In genomic region chr6:86568816-86569460, GRCm38 (mm10) we compare ENCODE assay signal across 10 mouse cellular contexts. TPM values are rescaled to one million over a fixed set of nuclear protein-coding genes. Genes with fewer than 3 reads are reported as not detected.
A peak's percentile ranks its signal among the peaks of the same experiment; 100 is the strongest.
DNase-seq lines count a peak whose midpoint lies in the region; ATAC-seq lines count a peak whose summit lies in the region.
"Had no signal": no experiment of that assay in that cellular context is flagged by ENCODE, and none has a peak within 500 bp of the region (broad histone marks: within the 10 kb centered on the region; RNA-seq: fewer than 3 reads in every experiment).

No protein-coding gene starts in this region.

- no peak for DNase-seq in cerebellum, adult 9-11 months
- no peak for DNase-seq in hindbrain, embryonic 10.5 days (ENCODE audit: low spot score)
- no peak for DNase-seq in embryonic facial prominence, embryonic 14.5 days (ENCODE audit: low spot score)
- DNase-seq in urinary bladder, postnatal 25 days (ENCODE audit: low spot score), result no peak
- DNase-seq: heart, adult 2 months had no signal

- WGBS in hindbrain, embryonic 12.5 days, result 50% methylated on average over 3 of the region's 3 CpGs
- WGBS in hindbrain, embryonic 10.5 days, result 42% methylated on average over 3 of the region's 3 CpGs
- 42% methylated on average over 3 of the region's 3 CpGs for WGBS in embryonic facial prominence, embryonic 14.5 days
- WGBS in limb, embryonic 15.5 days, result 50% methylated on average over 3 of the region's 3 CpGs

- no peaks in the 10 kb centered on the region for H3K27me3 ChIP-seq in hindbrain, embryonic 12.5 days
- no peaks in the 10 kb centered on the region for H3K27me3 ChIP-seq in hindbrain, embryonic 10.5 days (ENCODE audit: insufficient read depth, poor library complexity, severe bottlenecking)
- no peaks in the 10 kb centered on the region for H3K27me3 ChIP-seq in embryonic facial prominence, embryonic 14.5 days (replicated peaks; ENCODE audit: control insufficient read depth, insufficient read depth, low read length)
- no peaks in the 10 kb centered on the region for H3K27me3 ChIP-seq in limb, embryonic 15.5 days

- H3K4me2 ChIP-seq in hindbrain, embryonic 12.5 days (replicated peaks), result no peak overlapping the region
- H3K4me2 ChIP-seq in embryonic facial prominence, embryonic 14.5 days (ENCODE audit: low read depth, low read length), result no peak overlapping the region
- H3K4me2 ChIP-seq in limb, embryonic 15.5 days, result no peak overlapping the region

- no peaks in the 10 kb centered on the region for H3K9me3 ChIP-seq in hindbrain, embryonic 12.5 days (replicated peaks)
- H3K9me3 ChIP-seq in hindbrain, embryonic 10.5 days, result no peaks in the 10 kb centered on the region
- no peaks in the 10 kb centered on the region for H3K9me3 ChIP-seq in embryonic facial prominence, embryonic 14.5 days (ENCODE audit: control insufficient read depth, low read length)
- no peaks in the 10 kb centered on the region for H3K9me3 ChIP-seq in limb, embryonic 15.5 days

- H3K4me1 ChIP-seq in hindbrain, embryonic 12.5 days, result peaks cover 12% of the 10 kb centered on the region; the same call in 1 of the 2 replicates
- no peaks in the 10 kb centered on the region for H3K4me1 ChIP-seq in hindbrain, embryonic 10.5 days (replicated peaks)
- H3K4me1 ChIP-seq in embryonic facial prominence, embryonic 14.5 days (ENCODE audit: control insufficient read depth, insufficient read depth, low read length), result peaks cover 7% of the 10 kb centered on the region; the same call in 1 of the 2 replicates
- peaks cover 20% of the 10 kb centered on the region for H3K4me1 ChIP-seq in limb, embryonic 15.5 days

- H3K4me3 ChIP-seq in hindbrain, embryonic 12.5 days, result no peak overlapping the region
- no peak overlapping the region for H3K4me3 ChIP-seq in hindbrain, embryonic 10.5 days
- H3K4me3 ChIP-seq in embryonic facial prominence, embryonic 14.5 days (ENCODE audit: low read depth, low read length), result no peak overlapping the region
- no peak overlapping the region for H3K4me3 ChIP-seq in limb, embryonic 15.5 days
- H3K4me3 ChIP-seq: erythroblast, embryonic 14.5 days; heart, adult 2 months had no signal

- no peak overlapping the region for H3K9ac ChIP-seq in hindbrain, embryonic 12.5 days
- no peak overlapping the region for H3K9ac ChIP-seq in embryonic facial prominence, embryonic 14.5 days (ENCODE audit: low read depth, low read length)
- no peak overlapping the region for H3K9ac ChIP-seq in limb, embryonic 15.5 days

- peak overlapping the region; percentile 17; the same call in 1 of the 2 replicates for H3K27ac ChIP-seq in hindbrain, embryonic 12.5 days
- no peak overlapping the region for H3K27ac ChIP-seq in hindbrain, embryonic 10.5 days
- no peak overlapping the region for H3K27ac ChIP-seq in embryonic facial prominence, embryonic 14.5 days (replicated peaks; ENCODE audit: low read depth, low read length)
- H3K27ac ChIP-seq in limb, embryonic 15.5 days, result peak overlapping the region; percentile 69
- H3K27ac ChIP-seq: heart, adult 2 months had no signal

- H3K36me3 ChIP-seq in hindbrain, embryonic 12.5 days, result peaks cover 31% of the 10 kb centered on the region
- peaks cover 31% of the 10 kb centered on the region for H3K36me3 ChIP-seq in hindbrain, embryonic 10.5 days
- peaks cover 19% of the 10 kb centered on the region for H3K36me3 ChIP-seq in embryonic facial prominence, embryonic 14.5 days (ENCODE audit: control insufficient read depth, insufficient read depth, low read length)
- peaks cover 26% of the 10 kb centered on the region for H3K36me3 ChIP-seq in limb, embryonic 15.5 days

- ATAC-seq in cerebellum, adult (ENCODE audit: insufficient number of reproducible peaks, low FRiP score, low TSS enrichment), result peak; percentile 22; the same call in 1 of the 2 replicates
- no peak for ATAC-seq in hindbrain, embryonic 12.5 days (ENCODE audit: low FRiP score)
- ATAC-seq in embryonic facial prominence, embryonic 14.5 days (ENCODE audit: low read depth), result peak; percentile 27; the same call in 1 of the 2 replicates
- ATAC-seq in limb, embryonic 15.5 days (ENCODE audit: insufficient number of reproducible peaks, low FRiP score, low TSS enrichment, low read depth), result no peak
- no peak for ATAC-seq in granulocyte monocyte progenitor cell, adult 5-6 weeks (replicated peaks; ENCODE audit: poor library complexity, severe bottlenecking)

RNA-seq across cellular contexts. Expression of gene Pcbp1, which starts 42.8 kb away (rescaled TPM):
- 557 and 561 TPM in 2 replicates for polyA plus RNA-seq in hindbrain, embryonic 12.5 days (2016; fragmentation: Nextera tagmentation; extraction: Ambion mirVana)
- 478 and 520 TPM in 2 replicates for polyA plus RNA-seq in hindbrain, embryonic 10.5 days (2016; fragmentation: Nextera tagmentation; extraction: Ambion mirVana)
- 397 and 402 TPM in 2 replicates for polyA plus RNA-seq in embryonic facial prominence, embryonic 14.5 days (2014; fragmentation: Nextera tagmentation; extraction: Ambion mirVana)
- polyA plus RNA-seq in limb, embryonic 15.5 days (2015; fragmentation: Nextera tagmentation; extraction: Ambion mirVana), result 456 and 462 TPM in 2 replicates
- 258 and 285 TPM in 2 replicates for total RNA-seq in granulocyte monocyte progenitor cell, adult 5-6 weeks (2014; fragmentation: Nextera tagmentation)
- total RNA-seq in granulocyte monocyte progenitor cell, adult 5-6 weeks (2017), result 130 and 152 TPM in 2 replicates

RNA-seq across cellular contexts. Expression of gene Asprv1, which starts 59.0 kb away (rescaled TPM):
- 0.39 and 0.67 TPM in 2 replicates for polyA plus RNA-seq in hindbrain, embryonic 12.5 days (2016; fragmentation: Nextera tagmentation; extraction: Ambion mirVana)
- polyA plus RNA-seq in hindbrain, embryonic 10.5 days (2016; fragmentation: Nextera tagmentation; extraction: Ambion mirVana), result 0.71 TPM in 2 replicates
- polyA plus RNA-seq in embryonic facial prominence, embryonic 14.5 days (2014; fragmentation: Nextera tagmentation; extraction: Ambion mirVana), result 37.1 and 74.1 TPM in 2 replicates
- polyA plus RNA-seq in limb, embryonic 15.5 days (2015; fragmentation: Nextera tagmentation; extraction: Ambion mirVana), result 610 and 666 TPM in 2 replicates
- total RNA-seq in granulocyte monocyte progenitor cell, adult 5-6 weeks (2014; fragmentation: Nextera tagmentation), result not detected in 2 replicates
- 0.98 TPM in 1 of 2 replicates, not detected in the other for total RNA-seq in granulocyte monocyte progenitor cell, adult 5-6 weeks (2017)
- polyA plus RNA-seq: erythroblast, embryonic 14.5 days had no signal

Comparison
In these comparisons a context has a peak if more than half of its experiments do, and no peak if none do; other contexts are left out.
1. H3K27ac ChIP-seq: peak in hindbrain, embryonic 12.5 days (single experiment) and limb, embryonic 15.5 days (single experiment); none in hindbrain, embryonic 10.5 days (single experiment) and embryonic facial prominence, embryonic 14.5 days (single experiment).
2. ATAC-seq: peak in cerebellum, adult (single experiment) and embryonic facial prominence, embryonic 14.5 days (single experiment); none in hindbrain, embryonic 12.5 days (single experiment), limb, embryonic 15.5 days (single experiment) and granulocyte monocyte progenitor cell, adult 5-6 weeks (single experiment).
3. RNA of gene Asprv1, which starts 59.0 kb away (polyA plus RNA-seq): 610 to 666 TPM in limb, embryonic 15.5 days and 37.1 to 74.1 TPM in embryonic facial prominence, embryonic 14.5 days; 0.71 TPM in hindbrain, embryonic 10.5 days and 0.39 to 0.67 TPM in hindbrain, embryonic 12.5 days; every median in the first group is over 10 times any median in the second.